Mouse (Mus musculus): ENCODE data around the gene Ttc9b.

Ttc9b gene

GRCm38 (mm10) chr7:27688815-27689612 lies 35.3 kb downstream of the Ttc9b start, which contains the start of gene Zfp607b:
Gene Zfp607b, plus strand, starts transcription at chr7:27689340.
- peak; percentile 95 for DNase-seq

- DNase-seq = no peak
These were observed 37.4 kb downstream of the Ttc9b start for GRCm38 (mm10) chr7:27691076-27691475.

- no peak for DNase-seq
These were observed 43.0 kb downstream of the Ttc9b start for GRCm38 (mm10) chr7:27696711-27697110.

Measured in kidney, postnatal 14 days (tissue).